Comparison of ENCODE assay signal across 27 mouse cellular contexts in genomic region chr7:35535750-35536512, GRCm38 (mm10). TPM values are rescaled to one million over a fixed set of nuclear protein-coding genes. Genes with fewer than 3 reads are reported as not detected.
DNase-seq lines count a peak whose midpoint lies in the region; ATAC-seq and TF ChIP-seq lines count a peak whose summit lies in the region.
"Had no signal": no experiment of that assay in that cellular context is flagged by ENCODE, and none has a peak within 500 bp of the region (broad histone marks: within the 10 kb centered on the region; RNA-seq: fewer than 3 reads in every experiment).

No protein-coding gene starts in this region.

- peak overlapping the region; percentile 33 for H3K4me2 ChIP-seq in intestine, postnatal 0 days (replicated peaks; ENCODE audit: low read depth)
- H3K4me2 ChIP-seq in forebrain, embryonic 16.5 days (ENCODE audit: low read length): no peak overlapping the region
- H3K4me2 ChIP-seq: heart, embryonic 15.5 days; hindbrain, embryonic 14.5 days; kidney, embryonic 15.5 days; limb, embryonic 13.5 days; liver, embryonic 15.5 days; midbrain, embryonic 11.5 days; neural tube, embryonic 15.5 days had no signal

- WGBS in intestine, postnatal 0 days: 36% methylated on average over 12 of the region's 12 CpGs
- 84% methylated on average over 12 of the region's 12 CpGs for WGBS in forebrain, embryonic 16.5 days

- H3K27me3 ChIP-seq in testis, adult 2 months (ENCODE audit: control insufficient read depth, insufficient read depth, low read length): no peaks in the 10 kb centered on the region
- H3K27me3 ChIP-seq in intestine, postnatal 0 days (replicated peaks; ENCODE audit: control insufficient read depth, insufficient read depth, low read length): no peaks in the 10 kb centered on the region
- H3K27me3 ChIP-seq in forebrain, embryonic 16.5 days (replicated peaks; ENCODE audit: control insufficient read depth, insufficient read depth, low read length): no peaks in the 10 kb centered on the region
- H3K27me3 ChIP-seq: heart, embryonic 15.5 days; kidney, embryonic 15.5 days; limb, embryonic 13.5 days; liver, embryonic 15.5 days; neural tube, embryonic 15.5 days; Patski had no signal

- peaks cover 6% of the 10 kb centered on the region for H3K36me3 ChIP-seq in testis, adult 2 months (ENCODE audit: control insufficient read depth, insufficient read depth, low read length)
- no peaks in the 10 kb centered on the region for H3K36me3 ChIP-seq in intestine, postnatal 0 days (ENCODE audit: control insufficient read depth, insufficient read depth)
- no peaks in the 10 kb centered on the region for H3K36me3 ChIP-seq in forebrain, embryonic 16.5 days (ENCODE audit: control insufficient read depth, insufficient read depth)
- H3K36me3 ChIP-seq: embryonic facial prominence, embryonic 10.5 days; heart, embryonic 15.5 days; kidney, embryonic 15.5 days; limb, embryonic 13.5 days; liver, embryonic 15.5 days; neural tube, embryonic 15.5 days had no signal

- H3K9ac ChIP-seq in intestine, postnatal 0 days (ENCODE audit: low read depth, low read length): no peak overlapping the region
- no peak overlapping the region for H3K9ac ChIP-seq in forebrain, embryonic 16.5 days (replicated peaks; ENCODE audit: low read depth, low read length)
- H3K9ac ChIP-seq: forebrain, postnatal 0 days; heart, embryonic 15.5 days; hindbrain, embryonic 14.5 days; kidney, embryonic 15.5 days; limb, embryonic 13.5 days; liver, embryonic 15.5 days; neural tube, embryonic 15.5 days had no signal

- peak overlapping the region; percentile 66 for H3K4me3 ChIP-seq in testis, adult 2 months (ENCODE audit: control insufficient read depth, low read depth, low read length)
- H3K4me3 ChIP-seq in intestine, postnatal 0 days (ENCODE audit: low read depth, low read length): no peak overlapping the region
- H3K4me3 ChIP-seq in forebrain, embryonic 16.5 days (replicated peaks; ENCODE audit: low read length): no peak overlapping the region
- H3K4me3 ChIP-seq: embryonic facial prominence, embryonic 10.5 days; heart, embryonic 15.5 days; kidney, embryonic 15.5 days; limb, embryonic 13.5 days; liver, embryonic 15.5 days; neural tube, embryonic 15.5 days had no signal

- ATAC-seq in intestine, postnatal 0 days: peak; percentile 72
- no peak for ATAC-seq in forebrain, embryonic 16.5 days
- ATAC-seq: forebrain, postnatal 0 days; Patski had no signal

- 0 out of 2 replicates have a peak, but pooled peaks cover 2% of the 10 kb centered on the region for H3K4me1 ChIP-seq in testis, adult 2 months (ENCODE audit: control insufficient read depth, insufficient read depth, low read length)
- H3K4me1 ChIP-seq in intestine, postnatal 0 days (replicated peaks; ENCODE audit: control insufficient read depth, insufficient read depth, low read length): no peaks in the 10 kb centered on the region
- H3K4me1 ChIP-seq in forebrain, embryonic 16.5 days (replicated peaks; ENCODE audit: control insufficient read depth, insufficient read depth, low read length): no peaks in the 10 kb centered on the region
- H3K4me1 ChIP-seq: embryonic facial prominence, embryonic 10.5 days; heart, embryonic 15.5 days; kidney, embryonic 15.5 days; limb, embryonic 13.5 days; liver, embryonic 15.5 days; neural tube, embryonic 15.5 days had no signal

- DNase-seq in testis, postnatal 14 days (ENCODE audit: low spot score): no peak
- peak; percentile 12 for DNase-seq in R1 (ENCODE audit: low read depth, low spot score)
- DNase-seq in urinary bladder, postnatal 36 days (ENCODE audit: low spot score in 2 of 2): no peak
- DNase-seq in cerebellum, postnatal 36 days: no peak
- DNase-seq: adrenal gland, postnatal 14 days; cerebellum, adult 9-10 months; forebrain, postnatal 0 days; gastrocnemius, postnatal 36 days; heart, postnatal 4 days; kidney, postnatal 4 days; layer of hippocampus, adult 9-11 months; lung, postnatal 4 days; right cerebral cortex, adult 18-20 months had no signal

- no peak overlapping the region for H3K27ac ChIP-seq in testis, adult 2 months (ENCODE audit: control insufficient read depth, insufficient read depth, low read depth, low read length)
- no peak overlapping the region for H3K27ac ChIP-seq in intestine, postnatal 0 days (ENCODE audit: low read depth, low read length)
- H3K27ac ChIP-seq in forebrain, embryonic 16.5 days (ENCODE audit: low read length): no peak overlapping the region
- H3K27ac ChIP-seq: embryonic facial prominence, embryonic 10.5 days; heart, embryonic 15.5 days; hindbrain, embryonic 14.5 days; kidney, embryonic 15.5 days; limb, embryonic 13.5 days; liver, embryonic 15.5 days; neural tube, embryonic 15.5 days had no signal

- no peak for TF ChIP-seq CTCF in testis, adult 2 months (IDR thresholded peaks at IDR 0.05; ENCODE audit: control insufficient read depth, insufficient read depth, insufficient replicate concordance, low read depth, low read length)
- no peak for TF ChIP-seq CTCF in intestine, postnatal 0 days (IDR thresholded peaks at IDR 0.05; ENCODE audit: low read depth)

- TF ChIP-seq POLR2A in testis, adult 2 months (IDR thresholded peaks at IDR 0.05; ENCODE audit: control insufficient read depth, low read depth, low read length): no peak

- H3K9me3 ChIP-seq in intestine, postnatal 0 days (ENCODE audit: control insufficient read depth): no peaks in the 10 kb centered on the region
- H3K9me3 ChIP-seq in forebrain, embryonic 16.5 days (ENCODE audit: control insufficient read depth, low read length): no peaks in the 10 kb centered on the region
- H3K9me3 ChIP-seq: embryonic facial prominence, embryonic 10.5 days; heart, embryonic 15.5 days; kidney, embryonic 15.5 days; limb, embryonic 13.5 days; liver, embryonic 15.5 days had no signal

RNA-seq across cellular contexts. Expression of gene Tdrd12, which starts 1.6 kb away (rescaled TPM):
- 19.0 and 24.1 TPM in 2 replicates for polyA plus RNA-seq in testis, adult 2 months (2012; rRNA removed)
- polyA plus RNA-seq in intestine, postnatal 0 days (2015; fragmentation: Nextera tagmentation; extraction: Ambion mirVana): 1.5 and 2.0 TPM in 2 replicates
- polyA plus RNA-seq in forebrain, embryonic 16.5 days (2015; fragmentation: Nextera tagmentation; extraction: Ambion mirVana): 0.60 and 0.84 TPM in 2 replicates
- polyA plus RNA-seq: C2C12; thymus, postnatal 0 days had no signal

RNA-seq across cellular contexts. Expression of gene Nudt19, which starts 20.2 kb away (rescaled TPM):
- polyA plus RNA-seq in testis, adult 2 months (2012; rRNA removed): 4.9 and 5.7 TPM in 2 replicates
- 81.1 and 87.4 TPM in 2 replicates for polyA plus RNA-seq in intestine, postnatal 0 days (2015; fragmentation: Nextera tagmentation; extraction: Ambion mirVana)
- polyA plus RNA-seq in forebrain, embryonic 16.5 days (2015; fragmentation: Nextera tagmentation; extraction: Ambion mirVana): 111 and 123 TPM in 2 replicates

RNA-seq across cellular contexts. Expression of gene Rgs9bp, which starts 49.5 kb away (rescaled TPM):
- 0.06 and 0.07 TPM in 2 replicates for polyA plus RNA-seq in testis, adult 2 months (2012; rRNA removed)
- polyA plus RNA-seq in intestine, postnatal 0 days (2015; fragmentation: Nextera tagmentation; extraction: Ambion mirVana): 0.03 TPM in 2 replicates
- 0.11 and 0.22 TPM in 2 replicates for polyA plus RNA-seq in forebrain, embryonic 16.5 days (2015; fragmentation: Nextera tagmentation; extraction: Ambion mirVana)

RNA-seq across cellular contexts. Expression of gene Ankrd27, which starts 50.1 kb away (rescaled TPM):
- polyA plus RNA-seq in testis, adult 2 months (2012; rRNA removed): 12.8 and 15.0 TPM in 2 replicates
- polyA plus RNA-seq in intestine, postnatal 0 days (2015; fragmentation: Nextera tagmentation; extraction: Ambion mirVana): 10.0 and 11.1 TPM in 2 replicates
- polyA plus RNA-seq in forebrain, embryonic 16.5 days (2015; fragmentation: Nextera tagmentation; extraction: Ambion mirVana): 35.7 and 38.9 TPM in 2 replicates

Comparison
In these comparisons a context has a peak if more than half of its experiments do, and no peak if none do; other contexts are left out.
1. RNA of gene Nudt19, which starts 20.2 kb away (polyA plus RNA-seq): 111 to 123 TPM in forebrain, embryonic 16.5 days and 81.1 to 87.4 TPM in intestine, postnatal 0 days; 4.9 to 5.7 TPM in testis, adult 2 months; every median in the first group is over 10 times any median in the second.